In the genomic region with DNA sequence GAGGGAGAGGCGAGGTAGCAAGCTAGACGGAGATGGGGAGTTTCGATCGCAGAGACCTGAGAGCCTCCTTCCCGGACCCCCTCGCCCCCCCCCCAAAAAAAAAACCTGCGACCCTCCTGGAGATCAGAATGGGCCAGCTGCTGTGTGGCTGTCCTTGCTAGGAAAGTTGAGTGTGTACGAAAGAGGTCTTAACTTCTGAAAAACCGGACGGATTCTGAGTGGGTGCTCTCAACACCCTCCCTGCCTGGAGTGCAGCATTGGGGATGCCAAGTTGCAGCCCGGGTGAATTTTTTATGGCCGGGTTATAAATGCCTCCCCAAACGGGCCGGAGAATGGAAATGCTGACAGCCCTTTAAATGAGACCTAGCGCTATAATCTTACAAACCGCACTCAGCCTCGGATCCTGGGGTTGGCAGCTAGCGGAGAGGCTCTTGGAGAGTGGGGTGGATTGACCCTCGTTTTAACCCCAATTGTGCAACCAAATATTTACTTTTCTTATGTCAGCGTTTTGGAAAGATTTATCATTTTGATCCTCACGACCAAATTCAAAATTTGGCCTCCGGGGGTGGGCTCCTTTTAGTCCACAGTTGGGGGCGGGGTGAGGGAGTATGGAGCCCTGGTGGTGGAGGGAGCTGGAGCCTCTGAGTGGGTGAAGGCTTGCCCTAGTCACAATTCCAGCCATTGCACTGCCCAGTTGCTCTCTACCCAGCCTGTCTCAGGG, we compare ENCODE assay signal across 8 mouse cellular contexts. TPM values are rescaled to one million over a fixed set of nuclear protein-coding genes. Genes with fewer than 3 reads are reported as not detected.
DNase-seq lines count a peak whose midpoint lies in the region; ATAC-seq and TF ChIP-seq lines count a peak whose summit lies in the region.

No protein-coding gene starts in this region.

- no peak for TF ChIP-seq CTCF in testis, adult 2 months (IDR thresholded peaks at IDR 0.05; ENCODE audit: control insufficient read depth, insufficient read depth, insufficient replicate concordance, low read depth, low read length)

- DNase-seq in testis, postnatal 14 days (ENCODE audit: low spot score) = no peak
- peak; percentile 18 for DNase-seq in fibroblast of lung, adult 2 months (ENCODE audit: low read depth)
- peak; percentile 91 for DNase-seq in midbrain, embryonic 11.5 days (ENCODE audit: low spot score, missing footprints)
- no peak for DNase-seq in layer of hippocampus, adult 11-12 months (ENCODE audit: low spot score)
- no peak for DNase-seq in right cerebral cortex, postnatal 36 days (ENCODE audit: low spot score in 2 of 2)
- DNase-seq in frontal cortex, postnatal 25 days (ENCODE audit: low spot score in 2 of 2) = no peak

- H3K27ac ChIP-seq in testis, adult 2 months (ENCODE audit: control insufficient read depth, insufficient read depth, low read depth, low read length) = no peak overlapping the region
- H3K27ac ChIP-seq in intestine, embryonic 16.5 days (ENCODE audit: low read length) = no peak overlapping the region
- H3K27ac ChIP-seq in midbrain, embryonic 11.5 days (ENCODE audit: low read depth, low read length) = no peak overlapping the region

- H3K4me3 ChIP-seq in testis, adult 2 months (ENCODE audit: control insufficient read depth, low read depth, low read length) = peak overlapping the region; percentile 74
- peak overlapping the region; percentile 68 for H3K4me3 ChIP-seq in intestine, embryonic 16.5 days (ENCODE audit: low read length)
- H3K4me3 ChIP-seq in midbrain, embryonic 11.5 days (ENCODE audit: low read depth, low read length) = peak overlapping the region; percentile 53

- peak overlapping the region; percentile 70 for H3K9ac ChIP-seq in intestine, embryonic 16.5 days (ENCODE audit: low read depth, low read length)
- H3K9ac ChIP-seq in midbrain, embryonic 11.5 days (ENCODE audit: low read length) = no peak overlapping the region

- no peak for ATAC-seq in intestine, embryonic 16.5 days
- no peak for ATAC-seq in midbrain, embryonic 11.5 days (ENCODE audit: low FRiP score)

- H3K36me3 ChIP-seq in testis, adult 2 months (ENCODE audit: control insufficient read depth, insufficient read depth, low read length) = no peaks in the 10 kb centered on the region
- no peaks in the 10 kb centered on the region for H3K36me3 ChIP-seq in intestine, embryonic 16.5 days (ENCODE audit: control insufficient read depth, insufficient read depth, low read length)
- no peaks in the 10 kb centered on the region for H3K36me3 ChIP-seq in midbrain, embryonic 11.5 days (ENCODE audit: control insufficient read depth, insufficient read depth, low read length)

- WGBS in intestine, embryonic 16.5 days = 1% methylated on average over 23 of the region's 23 CpGs
- 2% methylated on average over 23 of the region's 23 CpGs for WGBS in midbrain, embryonic 11.5 days

- H3K9me3 ChIP-seq in intestine, embryonic 16.5 days (ENCODE audit: control insufficient read depth, low read length) = no peaks in the 10 kb centered on the region
- H3K9me3 ChIP-seq in midbrain, embryonic 11.5 days (ENCODE audit: control insufficient read depth, low read length) = no peaks in the 10 kb centered on the region

- TF ChIP-seq POLR2A in testis, adult 2 months (IDR thresholded peaks at IDR 0.05; ENCODE audit: control insufficient read depth, low read depth, low read length) = no peak

- no peaks in the 10 kb centered on the region; the same call in none of the 2 replicates for H3K27me3 ChIP-seq in testis, adult 2 months (ENCODE audit: control insufficient read depth, insufficient read depth, low read length)
- peaks cover 26% of the 10 kb centered on the region for H3K27me3 ChIP-seq in intestine, embryonic 16.5 days (replicated peaks; ENCODE audit: control insufficient read depth, insufficient read depth, low read length)
- peaks cover 47% of the 10 kb centered on the region for H3K27me3 ChIP-seq in midbrain, embryonic 11.5 days (ENCODE audit: control insufficient read depth, insufficient read depth, low read length)

- H3K4me2 ChIP-seq in intestine, embryonic 16.5 days (ENCODE audit: low read depth, low read length) = peak overlapping the region; percentile 74
- H3K4me2 ChIP-seq in midbrain, embryonic 11.5 days = peak overlapping the region; percentile 82

- no peaks in the 10 kb centered on the region; the same call in none of the 2 replicates for H3K4me1 ChIP-seq in testis, adult 2 months (ENCODE audit: control insufficient read depth, insufficient read depth, low read length)
- H3K4me1 ChIP-seq in intestine, embryonic 16.5 days (ENCODE audit: control insufficient read depth, insufficient read depth, low read length) = peaks cover 32% of the 10 kb centered on the region
- H3K4me1 ChIP-seq in midbrain, embryonic 11.5 days (ENCODE audit: control insufficient read depth, insufficient read depth, low read length) = peaks cover 8% of the 10 kb centered on the region

RNA-seq across cellular contexts. Expression of a gene that starts 1.2 kb away (rescaled TPM):
- 8.4 and 9.7 TPM in 2 replicates for polyA plus RNA-seq in testis, adult 2 months (2012; rRNA removed)
- 5.8 and 5.9 TPM in 2 replicates for polyA plus RNA-seq in intestine, embryonic 16.5 days (2015; fragmentation: Nextera tagmentation; extraction: Ambion mirVana)
- 11.1 and 11.4 TPM in 2 replicates for polyA plus RNA-seq in midbrain, embryonic 11.5 days (2014; fragmentation: Nextera tagmentation; extraction: Ambion mirVana)

Comparison
In these comparisons a context has a peak if more than half of its experiments do, and no peak if none do; other contexts are left out.
1. DNase-seq: peak in fibroblast of lung, adult 2 months (single experiment) and midbrain, embryonic 11.5 days (single experiment); none in testis, postnatal 14 days (single experiment), layer of hippocampus, adult 11-12 months (single experiment), right cerebral cortex, postnatal 36 days (0 of 2) and frontal cortex, postnatal 25 days (0 of 2).
2. Peak in every context shown above with its lines, with median percentiles within 50 percentile points of each other: H3K4me3 ChIP-seq.